Mouse (Mus musculus): ENCODE data around the gene Cacna1i.

Cacna1i gene

GRCm38 (mm10) chr15:80330276-80330675 is 43.2 kb downstream of the Cacna1i start:
- DNase-seq (ENCODE audit: low spot score): no peak

- no peak for DNase-seq (ENCODE audit: low spot score)
These were observed 47.7 kb downstream of the Cacna1i start for GRCm38 (mm10) chr15:80334766-80335165.

GRCm38 (mm10) chr15:80335196-80335595 is 48.2 kb downstream of the Cacna1i start:
- DNase-seq (ENCODE audit: low spot score): no peak

GRCm38 (mm10) chr15:80340348-80340747 is 53.3 kb downstream of the Cacna1i start:
- peak; percentile 19 for DNase-seq (ENCODE audit: low spot score)

- peak; percentile 10 for DNase-seq (ENCODE audit: low spot score)
These were observed 55.4 kb downstream of the Cacna1i start for GRCm38 (mm10) chr15:80342394-80342793.

GRCm38 (mm10) chr15:80343031-80343430 is 56.0 kb downstream of the Cacna1i start:
- DNase-seq (ENCODE audit: low spot score): no peak

GRCm38 (mm10) chr15:80343731-80344130 is 56.7 kb downstream of the Cacna1i start:
- no peak for DNase-seq (ENCODE audit: low spot score)

- DNase-seq (ENCODE audit: low spot score): no peak
These were observed 59.5 kb downstream of the Cacna1i start for GRCm38 (mm10) chr15:80346510-80346909.

GRCm38 (mm10) chr15:80350431-80350830 is 63.4 kb downstream of the Cacna1i start:
- no peak for DNase-seq (ENCODE audit: low spot score)

GRCm38 (mm10) chr15:80358798-80359197 is 71.8 kb downstream of the Cacna1i start:
- DNase-seq (ENCODE audit: low spot score): no peak

GRCm38 (mm10) chr15:80361780-80362508 is 74.9 kb downstream of the Cacna1i start:
- no peak for DNase-seq (ENCODE audit: low spot score)

- DNase-seq (ENCODE audit: low spot score): no peak
These were observed 75.6 kb downstream of the Cacna1i start for GRCm38 (mm10) chr15:80362509-80363172.

GRCm38 (mm10) chr15:80363821-80364715 is 77.0 kb downstream of the Cacna1i start:
- no peak for DNase-seq (ENCODE audit: low spot score)

- DNase-seq (ENCODE audit: low spot score): no peak
These were observed 79.9 kb downstream of the Cacna1i start for GRCm38 (mm10) chr15:80366899-80367298.

GRCm38 (mm10) chr15:80373219-80373964 is 86.4 kb downstream of the Cacna1i start:
- DNase-seq (ENCODE audit: low spot score): no peak

GRCm38 (mm10) chr15:80374854-80375253 is 87.8 kb downstream of the Cacna1i start:
- DNase-seq (ENCODE audit: low spot score): no peak

- DNase-seq (ENCODE audit: low spot score): no peak
These were observed 100.1 kb downstream of the Cacna1i start for GRCm38 (mm10) chr15:80387185-80387584.

GRCm38 (mm10) chr15:80391791-80392190 is 104.8 kb downstream of the Cacna1i start:
- DNase-seq (ENCODE audit: low spot score): no peak

- DNase-seq (ENCODE audit: low spot score): no peak
These were observed 108.0 kb downstream of the Cacna1i start for GRCm38 (mm10) chr15:80395035-80395434.

- no peak for DNase-seq (ENCODE audit: low spot score)
These were observed 112.4 kb downstream of the Cacna1i start for GRCm38 (mm10) chr15:80399451-80399850.

- peak; percentile 48 for DNase-seq (ENCODE audit: low spot score)
These were observed 114.4 kb downstream of the Cacna1i start for GRCm38 (mm10) chr15:80401387-80401898.

- no peak for DNase-seq (ENCODE audit: low spot score)
These were observed 114.9 kb downstream of the Cacna1i start for GRCm38 (mm10) chr15:80401980-80402379.
